Mouse (Mus musculus) monocyte, adult 5-6 weeks (primary cell): ENCODE measurements around the gene Psrc1. TPM values are rescaled to one million over a fixed set of nuclear protein-coding genes. Genes with fewer than 3 reads are reported as not detected.

ENCODE experiments used
- ATAC-seq: fragments of 153-309, 156-312 bp; replicated peaks from 2 replicates; pipeline ENCODE4 v1.8.0; 2017; ENCODE audit warnings: mild to moderate bottlenecking; ENCODE audit not compliant: low TSS enrichment, insufficient number of reproducible peaks, severe bottlenecking, poor library complexity, low FRiP score
- total RNA-seq: library from RNA; stranded (forward); fragments of 200-1000, 200-491, 200-594 nt; gene quantifications from 3 replicates; pipeline ENCODE4 v1.2.3, GENCODE M21; 2017

Gene Psrc1
- total RNA-seq: 0.68 to 1.4 TPM (median 0.86 TPM) in 3 replicates

GRCm38 (mm10) chr3:108383485-108384354 lies at the start of gene Psrc1:
Gene Psrc1 (plus strand): TSS chr3:108383839.
- peak; percentile 62 for ATAC-seq

DNA sequence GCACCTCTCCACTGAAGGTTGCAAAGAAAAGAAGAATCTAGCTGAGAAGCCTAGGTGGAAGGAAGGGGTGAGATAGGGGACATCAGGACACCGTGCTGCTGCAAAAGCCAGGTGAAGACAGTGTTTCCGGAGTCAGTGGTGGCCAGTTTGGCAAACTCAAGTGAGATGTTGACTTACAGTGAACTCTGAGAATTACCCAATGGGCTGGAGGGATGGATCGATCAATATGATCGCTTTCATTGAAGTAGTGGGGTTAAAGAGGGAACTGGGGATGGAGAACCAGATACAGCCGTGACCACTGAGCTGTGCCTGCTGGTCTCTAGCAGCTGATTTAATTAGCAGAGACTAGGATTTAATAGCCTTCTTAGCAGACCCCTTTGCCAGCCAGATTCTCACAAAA lies 46.8 kb upstream of the Psrc1 start:
- ATAC-seq: no peak

DNA sequence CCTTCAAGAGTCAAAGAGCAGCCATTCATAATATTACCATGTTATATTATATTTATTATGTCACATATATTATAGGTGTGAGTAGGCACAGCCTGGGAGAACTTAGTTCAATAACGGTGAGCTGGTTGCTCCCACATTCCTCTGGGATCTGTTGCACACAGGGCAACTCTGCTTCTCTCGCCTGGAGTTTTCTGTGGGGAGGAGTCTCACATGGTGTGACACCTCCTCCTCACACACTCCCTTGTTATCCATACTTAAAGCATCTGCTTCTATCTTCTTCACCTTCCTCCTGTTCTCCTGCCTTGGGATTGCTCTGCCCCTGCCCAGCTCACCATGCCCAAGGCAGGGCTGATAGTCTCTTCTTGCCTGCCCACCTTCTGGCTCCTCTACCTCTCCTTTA lies 42.6 kb upstream of the Psrc1 start:
- ATAC-seq: no peak

GRCm38 (mm10) chr3:108342185-108342584 lies 41.5 kb upstream of the Psrc1 start:
- ATAC-seq: no peak

- ATAC-seq: 0 out of 2 replicates have a peak, but pooled peaks have one; percentile 27
Measured at GRCm38 (mm10) chr3:108345855-108346254, 37.8 kb upstream of the Psrc1 start.

- ATAC-seq: no peak
Measured at GRCm38 (mm10) chr3:108348376-108348775, 35.3 kb upstream of the Psrc1 start.

DNA sequence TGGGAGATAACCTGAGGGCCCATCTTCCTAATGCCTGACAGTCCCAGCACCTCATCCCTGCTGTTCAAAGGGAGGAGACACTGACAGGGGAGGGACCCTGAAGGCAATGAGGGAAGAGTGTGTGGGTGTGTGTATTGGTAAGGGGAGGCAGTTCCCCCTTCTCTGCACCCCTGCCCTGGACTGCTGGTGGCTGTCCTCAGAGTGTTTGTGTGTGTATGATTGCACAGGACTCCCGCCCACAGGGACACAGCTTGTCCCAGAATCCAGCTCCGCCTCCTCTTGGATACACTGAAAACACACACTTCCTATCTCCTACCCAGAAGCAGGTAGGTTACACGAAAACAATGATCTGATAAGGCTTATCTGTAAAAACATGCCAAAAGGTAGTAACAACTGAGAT lies 28.4 kb upstream of the Psrc1 start:
- ATAC-seq: no peak

DNA sequence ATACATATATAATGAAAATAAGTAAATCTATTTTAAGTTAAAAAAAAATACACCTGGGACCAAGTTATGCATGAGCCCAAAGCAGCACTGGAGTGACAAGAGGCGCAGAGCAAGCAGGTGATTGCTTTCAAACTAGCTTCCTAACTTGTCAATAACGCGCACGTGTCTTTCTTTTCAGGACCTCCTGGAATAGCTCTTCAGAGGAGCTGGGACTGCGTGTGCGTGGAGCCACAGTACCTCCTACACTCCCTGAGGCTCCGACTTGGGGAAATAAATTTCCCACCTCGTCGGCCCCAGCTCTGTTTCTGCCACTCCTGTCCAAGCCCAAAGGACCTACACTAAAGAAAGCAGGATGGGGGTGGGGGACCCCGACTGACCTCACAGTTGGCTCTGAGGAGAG lies 26.6 kb upstream of the Psrc1 start:
- no peak for ATAC-seq

GRCm38 (mm10) chr3:108358445-108358844 lies 25.2 kb upstream of the Psrc1 start:
- ATAC-seq: no peak

- no peak for ATAC-seq
Measured at GRCm38 (mm10) chr3:108360894-108361293, 22.7 kb upstream of the Psrc1 start.

- no peak for ATAC-seq
Measured at GRCm38 (mm10) chr3:108363626-108364025, 20.0 kb upstream of the Psrc1 start.

- ATAC-seq: no peak
Measured at GRCm38 (mm10) chr3:108364270-108364995, 19.2 kb upstream of the Psrc1 start, which contains the start of gene Mybphl. Gene Mybphl (plus strand): TSS chr3:108364911.

- ATAC-seq: no peak
Measured at GRCm38 (mm10) chr3:108367173-108367572, 16.5 kb upstream of the Psrc1 start.

- no peak for ATAC-seq
Measured at GRCm38 (mm10) chr3:108367828-108368227, 15.8 kb upstream of the Psrc1 start.

GRCm38 (mm10) chr3:108368721-108369120 lies 14.9 kb upstream of the Psrc1 start:
- ATAC-seq: no peak

- no peak for ATAC-seq
Measured at GRCm38 (mm10) chr3:108372274-108372673, 11.4 kb upstream of the Psrc1 start.

GRCm38 (mm10) chr3:108372691-108373090 lies 10.9 kb upstream of the Psrc1 start:
- ATAC-seq: no peak

DNA sequence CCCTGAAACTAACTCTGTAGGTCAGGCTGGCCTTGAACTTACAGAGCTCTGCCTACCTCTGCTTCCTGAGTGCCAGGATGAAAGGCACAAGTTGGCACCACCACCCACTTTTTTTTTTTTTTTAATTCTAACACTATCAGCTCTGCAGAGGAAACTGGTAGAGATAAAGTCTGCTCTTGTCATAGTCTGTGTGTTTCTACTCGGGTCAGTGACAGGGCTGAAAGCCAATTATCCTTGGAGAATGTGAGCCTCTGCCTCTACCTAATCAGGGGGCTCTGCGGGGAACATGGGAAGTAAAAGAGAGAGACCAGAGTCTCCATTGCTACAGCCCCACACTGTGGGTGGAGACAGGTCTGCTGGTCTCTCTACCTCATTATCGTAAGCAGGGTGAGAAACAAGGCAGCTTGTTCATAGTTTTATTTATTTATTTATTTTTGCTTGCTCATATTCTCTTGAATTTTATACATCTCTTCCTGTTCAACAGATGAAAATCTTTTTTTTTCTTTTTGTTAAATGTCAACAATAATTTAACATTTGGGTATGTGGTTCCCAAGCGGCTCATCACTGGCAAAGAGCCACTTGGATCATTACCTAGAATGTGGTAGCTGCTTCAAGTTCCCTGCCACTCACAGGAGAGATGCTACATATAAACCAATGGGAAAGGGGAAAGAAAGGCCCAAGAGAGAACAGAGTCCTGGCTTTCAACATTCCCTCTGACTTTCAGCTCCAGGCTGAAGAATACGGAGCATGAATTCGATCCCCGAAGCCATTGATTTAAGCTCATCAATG lies 4.6 kb upstream of the Psrc1 start:
- no peak for ATAC-seq

DNA sequence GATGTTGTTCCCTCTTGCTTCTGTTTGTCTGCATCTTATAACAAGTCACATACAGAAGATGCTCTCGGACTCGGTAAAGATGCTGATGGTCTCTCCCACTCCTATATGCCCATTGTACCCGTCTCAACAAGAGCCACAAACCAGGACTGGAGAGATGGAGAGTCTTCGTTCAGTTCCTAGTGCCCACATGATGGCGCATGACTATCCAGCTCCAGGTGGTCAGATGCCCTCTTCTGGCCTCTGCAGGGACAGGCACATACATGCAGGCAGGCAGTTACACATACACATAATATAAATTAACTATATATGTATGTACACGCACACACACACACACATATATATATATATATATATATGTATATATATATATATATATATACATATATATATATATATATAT lies 2.9 kb upstream of the Psrc1 start:
- ATAC-seq: no peak
